Mouse (Mus musculus): ENCODE data around the gene Tex26.

DNA sequence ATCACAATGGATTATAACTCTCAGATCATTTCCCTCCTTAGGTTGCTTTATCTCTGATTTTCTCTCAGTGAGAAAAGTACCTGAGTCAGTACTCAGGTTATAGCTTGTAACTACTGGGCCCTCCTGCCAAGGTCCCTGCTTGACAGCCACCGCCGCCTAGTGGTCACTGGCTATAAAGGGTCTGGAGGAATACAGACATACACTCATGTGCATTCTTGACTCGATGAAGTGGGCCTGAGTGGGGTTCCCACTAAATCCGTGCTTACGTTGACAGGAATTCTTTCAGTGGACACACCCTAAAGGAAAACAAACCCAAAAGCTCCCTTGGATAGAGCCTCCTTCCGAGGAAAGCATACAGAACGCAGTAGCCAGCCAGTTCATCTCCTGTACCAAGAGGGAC lies 17.1 kb downstream of the Tex26 start:
- TF ChIP-seq CTCF (IDR thresholded peaks at IDR 0.05; ENCODE audit: control insufficient read depth, insufficient read depth, insufficient read length) (no peak), USF1 (IDR thresholded peaks at IDR 0.05; ENCODE audit: low read depth) (no peak), MYOG (IDR thresholded peaks at IDR 0.05; ENCODE audit: control insufficient read depth, extremely low read depth, insufficient read length) (no peak)

Data from C2C12 (cell line).